Mouse (Mus musculus): ENCODE measurements at regions not wholly inside any gene's neighbourhood (a gene's known extent, or its start where the extent isn't known, plus 50 kb on each side); places are given as distances from the start of the nearest gene placed in this dataset.

- no peak for DNase-seq (ENCODE audit: low spot score in 2 of 2)
Observed at GRCm38 (mm10) chr3:9948114-9948513, 139.8 kb upstream of the Gm9833 start.

GRCm38 (mm10) chr3:9957870-9958269 lies 130.0 kb upstream of the Gm9833 start:
- DNase-seq (ENCODE audit: low spot score in 2 of 2): no peak

- no peak for DNase-seq (ENCODE audit: low spot score in 2 of 2)
Observed at GRCm38 (mm10) chr3:9959716-9960661, 127.9 kb upstream of the Gm9833 start.

GRCm38 (mm10) chr3:9960696-9961095 lies 127.2 kb upstream of the Gm9833 start:
- no peak for DNase-seq (ENCODE audit: low spot score in 2 of 2)

Data from urinary bladder, postnatal 36 days (tissue).